Mouse (Mus musculus) gastrocnemius, adult 2 months (tissue): ENCODE measurements around the gene Olfr129. TPM values are rescaled to one million over a fixed set of nuclear protein-coding genes. Genes with fewer than 3 reads are reported as not detected.

Source experiments
- DNase-seq: peaks from one replicate; pipeline ENCODE4 v3.0.0; 2022
- H3K27ac ChIP-seq: fragments of 200-600 bp; 2 replicates; pipeline ENCODE4 v1.8.1; 2022; ENCODE audit warnings: mild to moderate bottlenecking
- H3K4me3 ChIP-seq: fragments of 200-600 bp; 2 replicates; pipeline ENCODE4 v1.8.1; 2022; ENCODE audit warnings: mild to moderate bottlenecking, moderate library complexity
- CTCF ChIP-seq: fragments of 200-600 bp; IDR thresholded peaks from 2 replicates; pipeline ENCODE4 v1.8.1; 2022; ENCODE audit warnings: antibody characterized with exemption, mild to moderate bottlenecking, moderate library complexity
- intact Hi-C: fragments of 180-260 bp; cut with DNase I; formaldehyde crosslinking; loops from one replicate; pipeline ENCODE4 v1.15.1; 2025
- long read RNA-seq, 2 experiments: library from polyadenylated mRNA; stranded (forward); transcript quantifications; one replicate each; pipeline ENCODE4 v2.0.0; 2021
- total RNA-seq, 2 experiments: library from RNA; stranded (reverse); gene quantifications; 2 replicates each; pipeline ENCODE4 v1.2.3; 2021

Gene Olfr129
- not detected for total RNA-seq
- long read RNA-seq, experiment 1, result 0 reads
- long read RNA-seq, experiment 2, result 0 reads

DNA sequence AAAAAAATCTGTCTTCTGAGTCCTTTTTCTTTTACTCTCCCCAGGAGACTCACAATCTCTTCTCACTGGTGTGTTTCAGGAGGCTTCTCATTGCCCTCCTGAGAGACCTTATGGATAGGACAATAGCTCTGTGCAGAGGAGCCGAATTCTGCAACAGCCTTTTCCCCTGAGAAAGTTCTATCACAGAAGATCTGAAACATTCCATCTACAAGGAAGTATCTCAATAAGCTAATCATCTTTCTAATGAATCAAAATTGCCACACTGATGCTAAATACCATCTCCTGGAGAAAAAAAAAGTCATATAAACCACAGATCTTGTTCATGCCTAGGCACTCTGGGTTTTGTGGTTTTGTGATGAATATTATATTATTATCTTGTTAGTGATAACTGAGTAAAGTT, at the start of gene Olfr129:
TSS of gene Olfr129 (minus strand) at position 101 of the 400 bp plus-strand sequence.
- no peak for TF ChIP-seq CTCF

DNA sequence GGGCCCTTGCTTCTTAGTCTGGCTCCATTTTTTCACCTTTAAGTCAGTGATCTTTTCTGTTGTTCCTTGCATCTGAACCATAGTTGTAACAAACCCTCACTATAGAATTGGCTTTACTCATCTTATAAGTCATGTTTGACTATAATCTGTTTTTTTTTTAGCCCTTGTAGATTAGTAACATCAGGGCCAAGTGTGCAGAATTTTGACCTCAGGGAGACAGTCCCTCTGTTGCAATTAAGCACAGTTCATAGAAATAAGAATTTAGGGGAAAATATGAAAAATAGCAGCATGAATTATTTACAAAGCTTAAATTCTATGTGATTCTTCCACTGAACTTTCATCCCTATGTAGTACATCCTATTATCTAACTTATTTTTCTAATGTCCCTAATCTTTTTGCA, 28.7 kb upstream of the Olfr129 start, which contains the start of gene Olfr131:
TSS of gene Olfr131 (minus strand) at position 101 of the 400 bp plus-strand sequence.
- no peak for TF ChIP-seq CTCF
- Histone ChIP-seq H3K27ac (no peak within 1 kb of the TSS), H3K4me3 (no peak within 1 kb of the TSS)
- intact Hi-C loops, result no loop called here
- DNase-seq, result no peak

More for the DNA sequence above, at the start of gene Olfr129:
- no peak for DNase-seq
- no peak within 1 kb of the TSS for H3K27ac ChIP-seq
- intact Hi-C loops, result no loop called here
- no peak within 1 kb of the TSS for H3K4me3 ChIP-seq

DNA sequence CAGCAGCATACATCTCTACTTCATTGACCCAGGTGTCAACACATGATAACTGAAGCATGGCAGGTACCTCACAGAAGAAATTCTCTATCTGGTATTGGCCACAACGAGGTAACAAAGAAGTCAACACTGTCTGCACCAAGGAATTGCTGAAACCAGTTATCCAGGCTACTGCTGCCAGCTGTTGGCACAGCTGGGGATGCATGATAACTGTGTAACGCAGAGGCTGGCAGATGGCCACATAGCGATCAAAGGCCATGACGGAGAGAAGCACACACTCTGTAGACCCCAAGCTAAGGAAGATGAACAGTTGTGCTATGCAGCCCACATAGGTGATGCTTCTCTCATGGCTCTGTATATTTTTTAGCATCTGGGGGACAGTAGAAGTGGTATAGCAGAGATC, 22.5 kb upstream of the Olfr129 start:
- H3K4me3 ChIP-seq, result no peak overlapping the region
- DNase-seq, result no peak
- intact Hi-C loops, result no loop called here
- no peak for TF ChIP-seq CTCF
- H3K27ac ChIP-seq, result no peak overlapping the region

DNA sequence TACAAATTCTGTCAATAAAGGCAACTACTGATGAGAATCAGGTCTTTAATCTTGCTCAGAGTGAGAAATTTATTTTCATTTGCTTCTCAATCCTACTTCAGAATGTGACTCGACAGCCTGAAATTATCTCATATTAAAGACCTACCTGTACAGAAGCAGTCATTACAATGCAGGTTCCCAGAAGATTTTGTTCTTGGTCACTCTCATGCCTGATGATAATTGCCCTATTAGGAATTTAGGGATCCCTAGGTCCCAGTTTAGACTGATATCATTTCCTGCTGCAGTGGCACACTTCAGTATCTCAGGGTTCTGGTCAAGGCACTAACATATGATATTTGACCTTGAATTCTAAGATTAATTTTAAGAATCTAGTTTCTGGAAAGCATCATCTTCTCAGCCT, 3.7 kb upstream of the Olfr129 start, which contains the start of gene Olfr130:
TSS of gene Olfr130 (plus strand) at position 301 of the 400 bp plus-strand sequence.
- no peak for TF ChIP-seq CTCF
- intact Hi-C loops, result no loop called here
- Histone ChIP-seq H3K27ac (no peak within 1 kb of the TSS), H3K4me3 (no peak within 1 kb of the TSS)
- DNase-seq, result no peak

DNA sequence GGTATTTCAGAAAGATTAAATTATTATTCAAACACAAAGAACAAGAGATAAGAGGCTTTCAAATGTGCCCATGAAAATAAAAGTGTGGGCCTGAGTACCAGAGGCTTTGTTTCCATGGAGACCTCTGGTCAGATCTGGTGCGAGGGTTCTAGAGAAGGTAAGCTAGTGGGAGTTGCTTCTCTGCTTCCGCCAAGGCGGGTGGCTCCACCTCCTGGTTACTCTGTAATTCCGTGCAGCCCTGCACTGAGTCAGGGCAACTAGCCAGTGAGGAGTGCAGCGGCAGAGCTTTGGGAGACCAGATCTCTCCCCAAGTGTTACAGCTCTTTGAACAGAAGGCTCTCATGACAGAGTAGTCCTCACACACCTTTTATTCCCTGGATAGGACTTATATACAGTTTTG, 33.6 kb downstream of the Olfr129 start:
- Histone ChIP-seq H3K4me3 (no peak overlapping the region), H3K27ac (no peak overlapping the region)
- TF ChIP-seq CTCF, result no peak
- intact Hi-C loops, result no loop called here
- DNase-seq, result no peak

DNA sequence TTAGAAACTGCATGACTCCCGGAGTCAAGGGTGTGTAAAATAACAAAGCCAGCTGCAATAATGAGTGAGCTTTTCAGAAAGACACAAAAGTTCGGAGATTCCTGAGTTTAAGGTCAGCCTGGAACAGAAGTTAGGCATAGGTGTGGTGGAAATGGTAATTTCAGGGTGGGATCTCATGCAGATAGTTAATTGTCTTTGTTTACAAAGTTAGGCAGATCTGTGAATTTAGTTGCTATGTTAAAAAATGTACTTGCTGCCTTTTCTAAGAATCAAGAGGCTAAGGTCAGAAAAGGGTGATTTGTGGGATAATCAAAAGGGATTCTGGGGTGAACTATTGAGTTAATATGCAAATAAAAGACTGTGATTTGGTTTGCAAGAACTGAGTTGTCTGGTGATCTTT, 43.5 kb downstream of the Olfr129 start:
- Histone ChIP-seq H3K4me3 (no peak overlapping the region), H3K27ac (no peak overlapping the region)
- no peak for DNase-seq
- no peak for TF ChIP-seq CTCF
- intact Hi-C loops, result no loop called here

DNA sequence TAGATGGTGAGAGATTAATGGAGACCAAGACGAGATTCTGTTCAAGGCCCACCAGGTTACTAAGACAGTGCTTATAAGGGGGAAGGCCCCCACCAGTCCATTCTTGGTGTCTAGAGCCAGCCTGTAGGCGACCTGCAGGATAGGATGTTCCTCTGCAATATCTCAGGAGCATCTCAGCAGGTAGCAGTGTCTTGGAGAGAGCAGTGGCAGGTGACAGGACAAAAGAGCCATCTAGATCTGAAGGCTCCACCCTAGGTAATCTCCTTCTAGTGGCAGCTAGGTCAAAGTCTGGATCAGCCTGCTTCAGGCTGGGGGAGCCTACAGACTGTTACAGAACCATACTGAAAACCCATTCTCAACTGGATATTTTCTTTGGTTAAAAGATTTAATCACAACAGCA, 54.9 kb downstream of the Olfr129 start:
- no peak for DNase-seq
- intact Hi-C loops, result no loop called here
- no peak for TF ChIP-seq CTCF
- no peak overlapping the region for H3K27ac ChIP-seq
- no peak overlapping the region for H3K4me3 ChIP-seq

Other genes starting within 250 kb of the Olfr129 start
- gene Olfr125, start 227.1 kb downstream of the Olfr129 start, total RNA-seq, result not detected
- gene Olfr126, start 212.6 kb downstream of the Olfr129 start, total RNA-seq, result not detected
- not detected for gene Olfr127, start 159.6 kb downstream of the Olfr129 start, total RNA-seq
- gene Olfr128, start 139.5 kb downstream of the Olfr129 start, total RNA-seq, result not detected
- not detected for gene Olfr761, start 107.0 kb downstream of the Olfr129 start, total RNA-seq
- not detected for gene Olfr130, start 3.8 kb upstream of the Olfr129 start, total RNA-seq
- gene Olfr131, start 28.6 kb upstream of the Olfr129 start, total RNA-seq, result not detected
- gene Olfr132, start 74.4 kb upstream of the Olfr129 start, total RNA-seq, result not detected
- gene Olfr133, start 85.2 kb upstream of the Olfr129 start, total RNA-seq, result not detected
- gene Olfr134, start 111.3 kb upstream of the Olfr129 start, total RNA-seq, result not detected
- not detected for gene Olfr135, start 144.3 kb upstream of the Olfr129 start, total RNA-seq
- gene Olfr138, start 201.0 kb upstream of the Olfr129 start, total RNA-seq, result not detected
- gene Olfr137, start 247.5 kb upstream of the Olfr129 start, total RNA-seq, result not detected